Mouse (Mus musculus): ENCODE data around the gene Rnf43.

GRCm38 (mm10) chr11:87710262-87710615 is 47.7 kb downstream of the Rnf43 start:
- no peak for TF ChIP-seq CTCF (IDR thresholded peaks at IDR 0.05; ENCODE audit: extremely low read depth, insufficient read depth, insufficient read length, insufficient replicate concordance)
- TF ChIP-seq POLR2A (IDR thresholded peaks at IDR 0.05; ENCODE audit: low read depth, low read length) = no peak
